In the genomic region with DNA sequence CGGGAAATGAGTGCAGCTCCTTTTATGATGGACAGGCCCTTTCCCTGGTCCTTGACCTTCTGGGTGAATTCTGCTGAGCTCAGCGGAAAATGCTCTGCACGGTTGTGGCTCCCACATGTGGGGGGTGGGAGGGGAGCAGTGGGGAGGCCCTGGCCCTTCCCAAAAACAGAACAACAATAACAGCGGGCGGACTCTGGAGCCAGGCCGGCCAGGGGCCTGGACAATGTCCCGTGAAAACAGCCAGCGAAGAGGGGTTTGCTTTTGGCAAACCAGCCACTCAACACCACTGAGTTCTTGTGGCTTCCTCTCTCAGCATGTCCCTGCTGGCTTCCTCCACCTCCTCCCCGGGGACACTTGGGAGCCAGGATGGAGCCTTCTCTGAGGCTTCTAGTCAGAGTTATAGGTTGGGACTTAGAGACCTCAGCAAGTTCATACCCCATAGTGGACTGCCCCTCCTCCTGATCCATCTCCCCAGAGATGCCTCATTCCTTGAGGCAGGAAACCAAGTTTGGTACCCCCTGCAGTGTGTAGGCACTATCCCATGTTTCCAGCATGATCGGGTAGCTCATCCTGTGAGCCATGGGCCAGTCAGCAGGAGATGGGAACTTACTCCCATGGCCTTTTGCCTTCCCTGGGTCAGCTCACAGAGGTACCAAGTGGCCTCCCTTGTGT, we compare ENCODE assay signal across 9 mouse cellular contexts. TPM values are rescaled to one million over a fixed set of nuclear protein-coding genes. Genes with fewer than 3 reads are reported as not detected.
DNase-seq lines count a peak whose midpoint lies in the region; ATAC-seq and TF ChIP-seq lines count a peak whose summit lies in the region.
"Had no signal": no experiment of that assay in that cellular context is flagged by ENCODE, and none has a peak within 500 bp of the region (broad histone marks: within the 10 kb centered on the region; RNA-seq: fewer than 3 reads in every experiment).

No protein-coding gene starts in this region.

- intact Hi-C loops in heart, postnatal 10 days (cut with DNase I) = loop anchor here (2.0 kb wide), 1 partner anchor 33 kb away; no protein-coding TSS in a partner anchor

- H3K9ac ChIP-seq in liver, embryonic 16.5 days (ENCODE audit: low read depth, low read length) = no peak overlapping the region

- no peak overlapping the region for H3K4me2 ChIP-seq in liver, embryonic 16.5 days (ENCODE audit: low read depth, low read length)

- H3K27ac ChIP-seq in liver, embryonic 16.5 days (ENCODE audit: low read length) = no peak overlapping the region
- no peak overlapping the region for H3K27ac ChIP-seq in thymus, adult 2 months (ENCODE audit: control insufficient read depth, insufficient read depth, low read length)

- no peak for TF ChIP-seq POLR2A in thymus, adult 2 months (IDR thresholded peaks at IDR 0.05; ENCODE audit: control insufficient read depth, extremely low read depth, insufficient read depth, low read length, poor library complexity)

- WGBS in liver, embryonic 16.5 days (ENCODE audit: insufficient replicate concordance) = 45% methylated on average over 10 of the region's 10 CpGs
- 79% methylated on average over 10 of the region's 10 CpGs for WGBS in thymus, adult 2 months

- peak; percentile 55 for ATAC-seq in liver, embryonic 16.5 days (ENCODE audit: low read depth)

- H3K27me3 ChIP-seq in liver, embryonic 16.5 days (ENCODE audit: control insufficient read depth, insufficient read depth, low read depth, low read length) = no peaks in the 10 kb centered on the region
- H3K27me3 ChIP-seq in thymus, adult 2 months (ENCODE audit: control insufficient read depth, insufficient read depth, low read length) = no peaks in the 10 kb centered on the region

- no peaks in the 10 kb centered on the region for H3K36me3 ChIP-seq in liver, embryonic 16.5 days (ENCODE audit: control insufficient read depth, insufficient read depth)
- no peaks in the 10 kb centered on the region for H3K36me3 ChIP-seq in thymus, adult 2 months (ENCODE audit: control insufficient read depth, insufficient read depth, low read length)

- TF ChIP-seq CTCF in thymus, adult 2 months (IDR thresholded peaks at IDR 0.05; ENCODE audit: borderline replicate concordance, control insufficient read depth, extremely low read depth, insufficient read depth, low read length, poor library complexity) = no peak

- H3K9me3 ChIP-seq in liver, embryonic 16.5 days (replicated peaks; ENCODE audit: control insufficient read depth, low read length) = no peaks in the 10 kb centered on the region

- H3K4me3 ChIP-seq in liver, embryonic 16.5 days (ENCODE audit: low read depth, low read length) = no peak overlapping the region
- H3K4me3 ChIP-seq in thymus, adult 2 months (ENCODE audit: control insufficient read depth, insufficient read depth, low read length) = no peak overlapping the region

- no peaks in the 10 kb centered on the region for H3K4me1 ChIP-seq in liver, embryonic 16.5 days (ENCODE audit: control insufficient read depth, low read depth, low read length)
- no peaks in the 10 kb centered on the region for H3K4me1 ChIP-seq in thymus, adult 2 months (replicated peaks; ENCODE audit: control insufficient read depth, insufficient read depth, low read length)

- peak; percentile 38 to 73 for DNase-seq in adrenal gland, adult (ENCODE audit: inconsistent age in 2 of 2, low spot score in 1 of 2)
- DNase-seq in adrenal gland, adult 18-20 months (ENCODE audit: low spot score in 2 of 2) = no peak
- peak; percentile 53 for DNase-seq in MN1 (ENCODE audit: low spot score)
- peak; percentile 58 to 62 for DNase-seq in heart, postnatal 10 days
- no peak for DNase-seq in layer of hippocampus, adult 9-11 months
- no peak for DNase-seq in thymus, adult 2 months
- DNase-seq in thymus, postnatal 10 days (ENCODE audit: low spot score in 2 of 2) = no peak

RNA-seq across cellular contexts. Expression of gene Sned1, which starts 24.0 kb away (rescaled TPM):
- 10 to 100 TPM; 10.7 to 22.3 TPM for total RNA-seq in adrenal gland, adult 18-20 months (2021)
- 10 to 100 TPM; 11.4 to 17.6 TPM for total RNA-seq in heart, postnatal 10 days (2021)
- 0.19 and 0.29 TPM in 2 replicates for polyA plus RNA-seq in liver, embryonic 16.5 days (2015; fragmentation: Nextera tagmentation; extraction: Ambion mirVana)
- polyA plus RNA-seq in thymus, adult 2 months (2012; rRNA removed) = 3.1 and 3.8 TPM in 2 replicates

RNA-seq across cellular contexts. Expression of gene Crocc2, which starts 43.2 kb away (rescaled TPM):
- under 1 TPM in 1 of 2 experiments, not detected in 1; 0.03 TPM for total RNA-seq in adrenal gland, adult 18-20 months (2021)
- under 1 TPM; 0.19 to 0.37 TPM for total RNA-seq in heart, postnatal 10 days (2021)
- polyA plus RNA-seq in liver, embryonic 16.5 days (2015; fragmentation: Nextera tagmentation; extraction: Ambion mirVana) = 0.01 TPM in 1 of 2 replicates, not detected in the other
- 0.28 and 0.34 TPM in 2 replicates for polyA plus RNA-seq in thymus, adult 2 months (2012; rRNA removed)

RNA-seq across cellular contexts. Expression of gene 2310007B03Rik, which starts 50.9 kb away (rescaled TPM):
- not detected for total RNA-seq in adrenal gland, adult 18-20 months (2021)
- total RNA-seq in heart, postnatal 10 days (2021) = not detected
- 0.11 and 0.32 TPM in 2 replicates for polyA plus RNA-seq in liver, embryonic 16.5 days (2015; fragmentation: Nextera tagmentation; extraction: Ambion mirVana)
- polyA plus RNA-seq in thymus, adult 2 months (2012; rRNA removed) = 0.68 and 0.88 TPM in 2 replicates
- polyA plus RNA-seq: testis, adult 2 months had no signal

Comparison
In these comparisons a context has a peak if more than half of its experiments do, and no peak if none do; other contexts are left out.
1. DNase-seq: peak in adrenal gland, adult (2 of 2), MN1 (single experiment) and heart, postnatal 10 days (2 of 2); none in adrenal gland, adult 18-20 months (0 of 2), layer of hippocampus, adult 9-11 months (single experiment), thymus, adult 2 months (single experiment) and thymus, postnatal 10 days (0 of 2).